Mouse (Mus musculus): ENCODE data around the gene Appbp2. TPM values are rescaled to one million over a fixed set of nuclear protein-coding genes. Genes with fewer than 3 reads are reported as not detected.

Appbp2 gene
- total and polyA plus RNA-seq, 2 experiments from 2014 or later = 24.2 to 38.8 TPM

- 64% methylated on average over 6 of the region's 6 CpGs for WGBS
- Histone ChIP-seq H3K4me2 (ENCODE audit: low read depth, low read length) (no peak overlapping the region), H3K9me3 (replicated peaks; ENCODE audit: control insufficient read depth, low read length) (no peaks in the 10 kb centered on the region), H3K27me3 (ENCODE audit: control insufficient read depth, insufficient read depth, low read length) (no peaks in the 10 kb centered on the region), H3K4me1 (ENCODE audit: control insufficient read depth, insufficient read depth) (no peaks in the 10 kb centered on the region), H3K27ac (ENCODE audit: low read depth) (no peak overlapping the region), H3K36me3 (replicated peaks; ENCODE audit: control insufficient read depth, insufficient read depth, low read length) (no peaks in the 10 kb centered on the region), H3K9ac (replicated peaks; ENCODE audit: low read depth, low read length) (no peak overlapping the region), H3K4me3 (ENCODE audit: low read depth, low read length) (no peak overlapping the region)
- peak; percentile 26; the same call in 1 of the 2 replicates for TF ChIP-seq CTCF (IDR thresholded peaks at IDR 0.05; ENCODE audit: low read depth)
- TF ChIP-seq EP300 (IDR thresholded peaks at IDR 0.05; ENCODE audit: low read depth) = no peak
- ATAC-seq (ENCODE audit: insufficient read depth, low read depth) = no peak
- no peak for DNase-seq (ENCODE audit: low spot score)
Observed at GRCm38 (mm10) chr11:85273299-85273698, 38.4 kb upstream of the Appbp2 start.

GRCm38 (mm10) chr11:85270631-85271030 lies 35.7 kb upstream of the Appbp2 start:
- DNase-seq (ENCODE audit: low spot score) = no peak
- no peaks in the 10 kb centered on the region for H3K9me3 ChIP-seq (replicated peaks; ENCODE audit: control insufficient read depth, low read length)
- WGBS = 61% methylated on average over 3 of the region's 3 CpGs

GRCm38 (mm10) chr11:85267393-85267792 lies 32.5 kb upstream of the Appbp2 start:
- TF ChIP-seq CTCF (IDR thresholded peaks at IDR 0.05; ENCODE audit: low read depth) = no peak
- no peak for TF ChIP-seq EP300 (IDR thresholded peaks at IDR 0.05; ENCODE audit: low read depth)
- no peak for ATAC-seq (ENCODE audit: insufficient read depth, low read depth)
- Histone ChIP-seq H3K27me3 (ENCODE audit: control insufficient read depth, insufficient read depth, low read length) (no peaks in the 10 kb centered on the region), H3K9ac (replicated peaks; ENCODE audit: low read depth, low read length) (no peak overlapping the region), H3K27ac (ENCODE audit: low read depth) (no peak overlapping the region), H3K9me3 (replicated peaks; ENCODE audit: control insufficient read depth, low read length) (no peaks in the 10 kb centered on the region), H3K4me2 (ENCODE audit: low read depth, low read length) (no peak overlapping the region), H3K36me3 (replicated peaks; ENCODE audit: control insufficient read depth, insufficient read depth, low read length) (no peaks in the 10 kb centered on the region), H3K4me3 (ENCODE audit: low read depth, low read length) (no peak overlapping the region), H3K4me1 (ENCODE audit: control insufficient read depth, insufficient read depth) (no peaks in the 10 kb centered on the region)
- no peak for DNase-seq (ENCODE audit: low spot score)
- 89% methylated on average over 1 of the region's 1 CpGs for WGBS

More at GRCm38 (mm10) chr11:85270631-85271030, 35.7 kb upstream of the Appbp2 start:
- Histone ChIP-seq H3K9ac (replicated peaks; ENCODE audit: low read depth, low read length) (no peak overlapping the region), H3K36me3 (replicated peaks; ENCODE audit: control insufficient read depth, insufficient read depth, low read length) (no peaks in the 10 kb centered on the region), H3K4me2 (ENCODE audit: low read depth, low read length) (no peak overlapping the region), H3K4me3 (ENCODE audit: low read depth, low read length) (no peak overlapping the region), H3K27me3 (ENCODE audit: control insufficient read depth, insufficient read depth, low read length) (no peaks in the 10 kb centered on the region), H3K27ac (ENCODE audit: low read depth) (no peak overlapping the region), H3K4me1 (ENCODE audit: control insufficient read depth, insufficient read depth) (no peaks in the 10 kb centered on the region)
- TF ChIP-seq CTCF (IDR thresholded peaks at IDR 0.05; ENCODE audit: low read depth) (peak; percentile 53), EP300 (IDR thresholded peaks at IDR 0.05; ENCODE audit: low read depth) (no peak)
- no peak for ATAC-seq (ENCODE audit: insufficient read depth, low read depth)

- Histone ChIP-seq H3K27ac (ENCODE audit: low read depth) (no peak overlapping the region), H3K9ac (replicated peaks; ENCODE audit: low read depth, low read length) (no peak overlapping the region), H3K27me3 (ENCODE audit: control insufficient read depth, insufficient read depth, low read length) (no peaks in the 10 kb centered on the region), H3K4me2 (ENCODE audit: low read depth, low read length) (no peak overlapping the region), H3K9me3 (replicated peaks; ENCODE audit: control insufficient read depth, low read length) (no peaks in the 10 kb centered on the region), H3K36me3 (replicated peaks; ENCODE audit: control insufficient read depth, insufficient read depth, low read length) (no peaks in the 10 kb centered on the region), H3K4me3 (ENCODE audit: low read depth, low read length) (no peak overlapping the region), H3K4me1 (ENCODE audit: control insufficient read depth, insufficient read depth) (no peaks in the 10 kb centered on the region)
- 54% methylated on average over 5 of the region's 5 CpGs for WGBS
- no peak for ATAC-seq (ENCODE audit: insufficient read depth, low read depth)
- DNase-seq (ENCODE audit: low spot score) = no peak
- no peak for TF ChIP-seq EP300 (IDR thresholded peaks at IDR 0.05; ENCODE audit: low read depth)
- TF ChIP-seq CTCF (IDR thresholded peaks at IDR 0.05; ENCODE audit: low read depth) = no peak
Observed at GRCm38 (mm10) chr11:85264635-85265034, 29.7 kb upstream of the Appbp2 start.

GRCm38 (mm10) chr11:85261192-85261591 lies 26.3 kb upstream of the Appbp2 start:
- no peak for ATAC-seq (ENCODE audit: insufficient read depth, low read depth)
- no peak for TF ChIP-seq EP300 (IDR thresholded peaks at IDR 0.05; ENCODE audit: low read depth)
- peak; percentile 69 for TF ChIP-seq CTCF (IDR thresholded peaks at IDR 0.05; ENCODE audit: low read depth)
- Histone ChIP-seq H3K4me2 (ENCODE audit: low read depth, low read length) (no peak overlapping the region), H3K36me3 (replicated peaks; ENCODE audit: control insufficient read depth, insufficient read depth, low read length) (no peaks in the 10 kb centered on the region), H3K4me1 (ENCODE audit: control insufficient read depth, insufficient read depth) (no peaks in the 10 kb centered on the region), H3K9me3 (replicated peaks; ENCODE audit: control insufficient read depth, low read length) (no peaks in the 10 kb centered on the region), H3K9ac (replicated peaks; ENCODE audit: low read depth, low read length) (no peak overlapping the region), H3K27ac (ENCODE audit: low read depth) (no peak overlapping the region), H3K4me3 (ENCODE audit: low read depth, low read length) (no peak overlapping the region), H3K27me3 (ENCODE audit: control insufficient read depth, insufficient read depth, low read length) (no peaks in the 10 kb centered on the region)
- WGBS = 17% methylated on average over 7 of the region's 7 CpGs
- peak; percentile 53 for DNase-seq (ENCODE audit: low spot score)

GRCm38 (mm10) chr11:85258966-85259365 lies 24.0 kb upstream of the Appbp2 start:
- no peak overlapping the region for H3K4me3 ChIP-seq (ENCODE audit: low read depth, low read length)
- H3K9me3 ChIP-seq (replicated peaks; ENCODE audit: control insufficient read depth, low read length) = no peaks in the 10 kb centered on the region
- DNase-seq (ENCODE audit: low spot score) (no peak), ATAC-seq (ENCODE audit: insufficient read depth, low read depth) (no peak)
- H3K4me1 ChIP-seq (ENCODE audit: control insufficient read depth, insufficient read depth) = no peaks in the 10 kb centered on the region
- no peak overlapping the region for H3K27ac ChIP-seq (ENCODE audit: low read depth)
- no peak overlapping the region for H3K9ac ChIP-seq (replicated peaks; ENCODE audit: low read depth, low read length)
- no peaks in the 10 kb centered on the region for H3K27me3 ChIP-seq (ENCODE audit: control insufficient read depth, insufficient read depth, low read length)
- no peaks in the 10 kb centered on the region for H3K36me3 ChIP-seq (replicated peaks; ENCODE audit: control insufficient read depth, insufficient read depth, low read length)
- 87% methylated on average over 11 of the region's 11 CpGs for WGBS
- TF ChIP-seq EP300 (IDR thresholded peaks at IDR 0.05; ENCODE audit: low read depth) (no peak), CTCF (IDR thresholded peaks at IDR 0.05; ENCODE audit: low read depth) (no peak)
- H3K4me2 ChIP-seq (ENCODE audit: low read depth, low read length) = no peak overlapping the region

All from heart, postnatal 0 days (tissue).